Mouse (Mus musculus) bone marrow, adult 2 months (tissue): Measurements from ENCODE around the gene Maf.

Experiments used
- CTCF ChIP-seq: fragments of 200-500 bp; IDR thresholded peaks from 2 replicates; pipeline ENCODE4 v1.5.1; 2011; ENCODE audit warnings: low read length, control low read depth; ENCODE audit not compliant: control insufficient read depth, insufficient read depth
- POLR2A ChIP-seq: fragments of 200-500 bp; IDR thresholded peaks from 2 replicates; pipeline ENCODE4 v1.6.1; 2011; ENCODE audit warnings: low read depth, mild to moderate bottlenecking, control low read depth, low read length, borderline replicate concordance; ENCODE audit not compliant: control insufficient read depth

DNA sequence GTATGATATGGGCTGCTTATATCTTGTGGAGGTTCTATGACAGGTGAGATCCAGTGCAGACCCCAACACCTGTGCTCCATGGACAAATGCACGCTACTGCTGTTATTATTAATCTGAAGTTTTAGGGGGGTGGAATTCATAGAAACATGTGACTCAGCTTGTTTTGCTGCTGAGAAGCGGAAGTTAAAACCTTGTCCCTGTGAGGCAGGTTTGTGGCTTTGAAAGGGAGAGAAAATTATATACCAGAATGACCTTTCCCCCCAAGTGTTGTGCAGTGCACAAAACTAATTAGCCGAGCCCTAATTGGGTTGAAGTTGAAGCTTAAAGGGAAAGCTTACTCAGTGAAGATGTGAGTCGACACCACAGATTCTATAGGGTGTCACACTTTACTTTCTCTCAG is 18.6 kb upstream of the Maf start:
- TF ChIP-seq CTCF (no peak), POLR2A (no peak)
